Mouse (Mus musculus): ENCODE data around the gene Dars2. TPM values are rescaled to one million over a fixed set of nuclear protein-coding genes. Genes with fewer than 3 reads are reported as not detected.

Gene Dars2
- polyA plus RNA-seq, 1 experiment from 2014 or later = 29.5 TPM

GRCm38 (mm10) chr1:161063351-161063750 is 7.1 kb downstream of the Dars2 start:
- Histone ChIP-seq H3K27ac (replicated peaks; ENCODE audit: low read depth, low read length) (no peak overlapping the region), H3K27me3 (ENCODE audit: control insufficient read depth, insufficient read depth, low read length) (no peaks in the 10 kb centered on the region), H3K9ac (replicated peaks; ENCODE audit: low read length) (no peak overlapping the region), H3K36me3 (ENCODE audit: control insufficient read depth, insufficient read depth, low read length) (peaks cover 19% of the 10 kb centered on the region; the same call in 1 of the 2 replicates), H3K4me2 (ENCODE audit: low read length) (no peak overlapping the region), H3K4me3 (replicated peaks; ENCODE audit: low read depth, low read length) (no peak overlapping the region), H3K4me1 (ENCODE audit: control insufficient read depth, insufficient read depth, low read length) (no peaks in the 10 kb centered on the region), H3K9me3 (ENCODE audit: control insufficient read depth, low read length) (no peaks in the 10 kb centered on the region)
- 81% methylated on average over 1 of the region's 1 CpGs for WGBS
- no peak for DNase-seq
- no peak for ATAC-seq (ENCODE audit: low FRiP score, low TSS enrichment)

GRCm38 (mm10) chr1:161057164-161057563 is 13.3 kb downstream of the Dars2 start:
- DNase-seq = no peak
- no peak overlapping the region for H3K27ac ChIP-seq (replicated peaks; ENCODE audit: low read depth, low read length)
- no peak overlapping the region for H3K4me2 ChIP-seq (ENCODE audit: low read length)
- no peak for ATAC-seq (ENCODE audit: low FRiP score, low TSS enrichment)
- H3K4me1 ChIP-seq (ENCODE audit: control insufficient read depth, insufficient read depth, low read length) = no peaks in the 10 kb centered on the region
- WGBS = 98% methylated on average over 1 of the region's 1 CpGs
- H3K9me3 ChIP-seq (ENCODE audit: control insufficient read depth, low read length) = no peaks in the 10 kb centered on the region
- no peaks in the 10 kb centered on the region for H3K27me3 ChIP-seq (ENCODE audit: control insufficient read depth, insufficient read depth, low read length)
- H3K4me3 ChIP-seq (replicated peaks; ENCODE audit: low read depth, low read length) = no peak overlapping the region
- no peak overlapping the region for H3K9ac ChIP-seq (replicated peaks; ENCODE audit: low read length)
- H3K36me3 ChIP-seq (ENCODE audit: control insufficient read depth, insufficient read depth, low read length) = peaks cover 51% of the 10 kb centered on the region

GRCm38 (mm10) chr1:161046972-161047371 is 23.5 kb downstream of the Dars2 start:
- H3K4me2 ChIP-seq (ENCODE audit: low read length) = no peak overlapping the region
- no peak overlapping the region for H3K9ac ChIP-seq (replicated peaks; ENCODE audit: low read length)
- H3K4me1 ChIP-seq (ENCODE audit: control insufficient read depth, insufficient read depth, low read length) = no peaks in the 10 kb centered on the region
- no peak overlapping the region for H3K27ac ChIP-seq (replicated peaks; ENCODE audit: low read depth, low read length)
- H3K36me3 ChIP-seq (ENCODE audit: control insufficient read depth, insufficient read depth, low read length) = peaks cover 68% of the 10 kb centered on the region
- H3K9me3 ChIP-seq (ENCODE audit: control insufficient read depth, low read length) = no peaks in the 10 kb centered on the region
- no peaks in the 10 kb centered on the region for H3K27me3 ChIP-seq (ENCODE audit: control insufficient read depth, insufficient read depth, low read length)
- H3K4me3 ChIP-seq (replicated peaks; ENCODE audit: low read depth, low read length) = no peak overlapping the region
- DNase-seq (no peak), ATAC-seq (ENCODE audit: low FRiP score, low TSS enrichment) (no peak)
- 91% methylated on average over 3 of the region's 3 CpGs for WGBS

GRCm38 (mm10) chr1:161041261-161042020 is 29.0 kb downstream of the Dars2 start:
- Histone ChIP-seq H3K4me2 (ENCODE audit: low read length) (no peak overlapping the region), H3K27me3 (ENCODE audit: control insufficient read depth, insufficient read depth, low read length) (no peaks in the 10 kb centered on the region), H3K4me3 (replicated peaks; ENCODE audit: low read depth, low read length) (no peak overlapping the region), H3K9ac (replicated peaks; ENCODE audit: low read length) (no peak overlapping the region), H3K4me1 (ENCODE audit: control insufficient read depth, insufficient read depth, low read length) (peaks cover 16% of the 10 kb centered on the region), H3K36me3 (ENCODE audit: control insufficient read depth, insufficient read depth, low read length) (peaks cover 84% of the 10 kb centered on the region), H3K27ac (replicated peaks; ENCODE audit: low read depth, low read length) (no peak overlapping the region), H3K9me3 (ENCODE audit: control insufficient read depth, low read length) (no peaks in the 10 kb centered on the region)
- 90% methylated on average over 7 of the region's 7 CpGs for WGBS
- DNase-seq (no peak), ATAC-seq (ENCODE audit: low FRiP score, low TSS enrichment) (no peak)

DNA sequence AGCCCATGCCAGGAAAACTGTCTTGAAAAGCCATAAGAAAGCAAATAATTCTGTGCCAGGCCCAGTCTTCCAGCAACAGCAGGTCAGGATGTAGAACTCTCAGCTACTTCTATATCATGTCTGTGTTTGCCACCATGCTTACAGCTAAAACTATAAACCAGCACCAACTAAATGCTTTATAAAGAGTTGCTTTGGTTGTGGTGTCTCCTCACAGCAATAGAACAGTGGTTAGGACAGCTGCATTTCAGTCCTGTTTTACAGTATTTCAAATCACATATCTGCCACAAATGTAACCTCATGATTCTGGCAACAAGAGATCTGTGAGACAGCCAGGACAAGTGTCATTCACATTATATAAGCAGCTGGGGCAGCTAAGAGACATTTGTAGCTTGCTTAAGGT is 29.6 kb downstream of the Dars2 start:
- no peak overlapping the region for H3K4me2 ChIP-seq (ENCODE audit: low read length)
- peaks cover 16% of the 10 kb centered on the region for H3K4me1 ChIP-seq (ENCODE audit: control insufficient read depth, insufficient read depth, low read length)
- no peaks in the 10 kb centered on the region for H3K9me3 ChIP-seq (ENCODE audit: control insufficient read depth, low read length)
- DNase-seq (no peak), ATAC-seq (ENCODE audit: low FRiP score, low TSS enrichment) (no peak)
- H3K4me3 ChIP-seq (replicated peaks; ENCODE audit: low read depth, low read length) = no peak overlapping the region
- H3K9ac ChIP-seq (replicated peaks; ENCODE audit: low read length) = no peak overlapping the region
- H3K27ac ChIP-seq (replicated peaks; ENCODE audit: low read depth, low read length) = no peak overlapping the region
- peaks cover 83% of the 10 kb centered on the region for H3K36me3 ChIP-seq (ENCODE audit: control insufficient read depth, insufficient read depth, low read length)
- no peaks in the 10 kb centered on the region for H3K27me3 ChIP-seq (ENCODE audit: control insufficient read depth, insufficient read depth, low read length)

DNA sequence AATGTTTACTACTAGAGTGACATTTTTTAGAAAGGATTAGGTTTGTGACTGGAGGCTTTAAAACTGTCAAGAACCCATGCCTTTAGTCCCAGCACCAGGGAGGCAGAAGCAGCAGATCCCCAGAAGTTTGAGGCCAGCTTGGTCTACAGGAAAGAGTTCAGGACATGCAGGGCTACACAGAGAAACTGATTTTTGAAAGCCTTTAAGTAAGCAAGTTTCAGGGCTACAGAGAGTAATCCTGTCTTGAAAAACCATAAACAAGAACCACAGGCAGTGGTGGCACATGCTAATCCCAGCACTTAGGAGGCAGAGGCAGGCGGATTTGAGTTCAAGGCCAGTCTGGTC is 30.1 kb downstream of the Dars2 start:
- 55% methylated on average over 1 of the region's 1 CpGs for WGBS
- Histone ChIP-seq H3K27ac (replicated peaks; ENCODE audit: low read depth, low read length) (no peak overlapping the region), H3K36me3 (ENCODE audit: control insufficient read depth, insufficient read depth, low read length) (peaks cover 79% of the 10 kb centered on the region), H3K4me1 (ENCODE audit: control insufficient read depth, insufficient read depth, low read length) (peaks cover 16% of the 10 kb centered on the region), H3K4me2 (ENCODE audit: low read length) (no peak overlapping the region), H3K9ac (replicated peaks; ENCODE audit: low read length) (no peak overlapping the region; the same call in 1 of the 2 replicates), H3K4me3 (replicated peaks; ENCODE audit: low read depth, low read length) (no peak overlapping the region), H3K27me3 (ENCODE audit: control insufficient read depth, insufficient read depth, low read length) (no peaks in the 10 kb centered on the region), H3K9me3 (ENCODE audit: control insufficient read depth, low read length) (no peaks in the 10 kb centered on the region)
- DNase-seq = no peak
- ATAC-seq (ENCODE audit: low FRiP score, low TSS enrichment) = no peak

- Histone ChIP-seq H3K27ac (replicated peaks; ENCODE audit: low read depth, low read length) (peak overlapping the region; percentile 42; the same call in 1 of the 2 replicates), H3K4me1 (ENCODE audit: control insufficient read depth, insufficient read depth, low read length) (peaks cover 16% of the 10 kb centered on the region), H3K4me2 (ENCODE audit: low read length) (no peak overlapping the region), H3K9ac (replicated peaks; ENCODE audit: low read length) (no peak overlapping the region; the same call in 1 of the 2 replicates), H3K36me3 (ENCODE audit: control insufficient read depth, insufficient read depth, low read length) (peaks cover 74% of the 10 kb centered on the region), H3K9me3 (ENCODE audit: control insufficient read depth, low read length) (no peaks in the 10 kb centered on the region), H3K4me3 (replicated peaks; ENCODE audit: low read depth, low read length) (no peak overlapping the region), H3K27me3 (ENCODE audit: control insufficient read depth, insufficient read depth, low read length) (no peaks in the 10 kb centered on the region)
- 17% methylated on average over 3 of the region's 3 CpGs for WGBS
- ATAC-seq (ENCODE audit: low FRiP score, low TSS enrichment) (no peak; the same call in 1 of the 2 replicates), DNase-seq (peak; percentile 44)
Measured at GRCm38 (mm10) chr1:161039741-161040425, 30.6 kb downstream of the Dars2 start.

GRCm38 (mm10) chr1:161038968-161039721 is 31.3 kb downstream of the Dars2 start:
- Histone ChIP-seq H3K36me3 (ENCODE audit: control insufficient read depth, insufficient read depth, low read length) (peaks cover 67% of the 10 kb centered on the region), H3K4me2 (ENCODE audit: low read length) (no peak overlapping the region), H3K4me3 (replicated peaks; ENCODE audit: low read depth, low read length) (no peak overlapping the region), H3K9me3 (ENCODE audit: control insufficient read depth, low read length) (no peaks in the 10 kb centered on the region), H3K27me3 (ENCODE audit: control insufficient read depth, insufficient read depth, low read length) (no peaks in the 10 kb centered on the region), H3K9ac (replicated peaks; ENCODE audit: low read length) (no peak overlapping the region), H3K4me1 (ENCODE audit: control insufficient read depth, insufficient read depth, low read length) (peaks cover 16% of the 10 kb centered on the region), H3K27ac (replicated peaks; ENCODE audit: low read depth, low read length) (no peak overlapping the region; the same call in 1 of the 2 replicates)
- ATAC-seq (ENCODE audit: low FRiP score, low TSS enrichment) (no peak), DNase-seq (peak; percentile 27)
- WGBS = 8% methylated on average over 3 of the region's 3 CpGs

Data from midbrain, embryonic 14.5 days (tissue).